Mouse (Mus musculus): ENCODE results near the gene Slc45a2.

The Slc45a2 gene

GRCm38 (mm10) chr15:11008756-11009155, 8.2 kb downstream of the Slc45a2 start:
- no peak for DNase-seq

- DNase-seq, result no peak
These were observed 10.5 kb downstream of the Slc45a2 start for GRCm38 (mm10) chr15:11010976-11011548.

GRCm38 (mm10) chr15:11014931-11015330, 14.4 kb downstream of the Slc45a2 start:
- DNase-seq, result no peak

- no peak for DNase-seq
These were observed 26.5 kb downstream of the Slc45a2 start for GRCm38 (mm10) chr15:11026801-11027561.

DNA sequence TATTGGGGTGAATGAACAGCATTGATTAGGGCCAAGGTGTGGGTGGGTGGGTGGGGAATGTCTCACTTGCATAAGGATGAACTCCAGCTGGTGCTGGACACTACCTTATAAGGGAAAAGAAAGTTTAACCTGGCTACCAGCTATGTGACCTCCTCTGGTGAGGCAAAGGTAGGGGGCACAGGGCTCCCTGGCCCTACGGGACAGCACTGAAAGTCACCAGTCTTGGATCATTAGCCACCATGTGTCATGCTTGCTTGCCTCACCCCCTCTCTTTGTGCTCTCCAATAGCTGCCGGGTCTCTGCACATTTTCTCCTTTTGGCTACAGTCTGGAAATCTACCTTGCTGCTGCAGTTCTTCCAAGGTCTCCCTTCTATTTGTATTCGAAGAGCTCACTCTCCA, 29.7 kb downstream of the Slc45a2 start:
- DNase-seq, result no peak

- peak; percentile 11 for DNase-seq
These were observed 35.5 kb downstream of the Slc45a2 start for GRCm38 (mm10) chr15:11035947-11036474.

DNA sequence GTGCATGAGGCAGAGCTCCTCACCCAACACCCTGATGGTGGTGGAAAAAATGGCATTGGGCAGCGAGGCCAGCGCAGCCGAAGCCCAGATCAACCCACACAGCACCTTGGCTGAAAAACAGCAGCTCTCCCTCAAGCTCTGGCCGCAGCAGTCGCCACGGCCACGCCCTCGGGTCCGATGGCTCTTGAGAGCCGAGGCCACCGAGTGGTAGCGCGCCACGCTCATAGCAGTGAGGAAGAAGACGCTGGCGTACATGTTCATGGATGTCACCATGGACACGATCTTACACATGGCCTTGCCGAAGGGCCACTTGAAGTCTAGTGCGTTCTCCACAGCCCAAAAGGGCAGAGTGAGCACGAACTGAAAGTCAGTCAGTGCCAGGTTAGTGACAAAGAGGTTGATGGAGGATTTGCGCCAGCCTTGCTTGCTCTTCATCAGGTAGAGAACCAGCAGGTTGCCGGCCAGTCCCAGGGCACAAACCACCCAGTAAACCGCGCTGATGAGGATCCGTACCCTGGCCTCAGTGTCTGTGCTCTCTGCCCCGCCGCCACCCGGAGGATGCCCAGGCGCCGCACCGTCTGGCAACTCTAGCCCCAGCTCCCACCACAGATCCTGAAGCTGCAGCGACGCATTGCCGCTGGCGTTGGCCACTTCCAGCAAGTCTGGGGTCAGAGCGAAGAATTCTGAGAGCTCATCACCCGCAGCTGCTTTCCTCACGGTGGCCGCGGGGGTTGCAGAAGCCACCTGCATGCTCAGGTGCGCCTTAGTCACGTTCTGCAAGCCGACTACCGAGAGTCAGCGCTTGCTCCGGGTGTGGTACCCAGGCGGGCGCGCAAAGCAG, 36.2 kb downstream of the Slc45a2 start:
- DNase-seq, result peak; percentile 16

- DNase-seq, result no peak
These were observed 36.8 kb downstream of the Slc45a2 start for GRCm38 (mm10) chr15:11037376-11037695.

- DNase-seq, result peak; percentile 6
These were observed 37.2 kb downstream of the Slc45a2 start, which contains the start of gene Rxfp3 for GRCm38 (mm10) chr15:11037711-11038110. Rxfp3 (minus strand) TSS chr15:11037991.

- peak; percentile 39 for DNase-seq
These were observed 38.0 kb downstream of the Slc45a2 start for GRCm38 (mm10) chr15:11038476-11038875.

DNA sequence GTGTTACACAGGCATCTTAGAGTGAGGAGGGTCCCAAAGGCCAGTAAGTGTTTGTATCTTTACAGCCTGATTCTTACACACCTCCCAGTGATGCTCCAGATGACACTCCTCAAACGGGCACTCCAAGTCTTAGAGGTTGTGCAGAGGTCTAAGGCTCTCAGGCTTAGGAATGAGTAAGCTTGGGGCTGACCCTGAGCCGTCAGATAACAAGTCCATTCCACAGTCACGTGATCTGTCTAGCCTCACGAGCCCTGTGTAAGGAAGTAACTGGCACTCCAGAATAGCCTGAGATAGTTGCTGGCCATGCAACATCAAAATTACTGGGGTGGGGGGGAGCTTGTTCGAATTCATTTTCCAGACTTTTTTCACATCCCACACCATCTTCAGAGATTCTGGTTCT, 39.5 kb downstream of the Slc45a2 start:
- no peak for DNase-seq

GRCm38 (mm10) chr15:11041229-11041628, 40.7 kb downstream of the Slc45a2 start:
- no peak for DNase-seq

DNA sequence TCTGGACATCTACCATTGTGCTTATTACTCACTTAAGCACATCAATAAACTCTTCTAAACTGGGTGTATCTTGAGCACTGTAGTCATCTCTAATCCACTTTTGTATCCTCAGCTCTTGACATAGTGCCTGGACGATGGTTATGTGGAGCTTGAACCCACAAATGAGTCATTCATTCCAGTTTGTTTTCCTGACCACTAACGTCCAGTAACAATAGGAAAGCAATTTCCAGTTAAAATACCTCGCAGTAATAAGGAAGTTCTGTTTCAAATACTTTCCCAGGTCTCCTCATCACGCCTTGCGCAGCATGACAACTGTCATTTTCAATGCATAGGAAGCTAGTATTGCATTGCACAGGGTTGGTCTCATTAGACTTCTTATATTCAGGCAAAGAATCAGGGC, 42.3 kb downstream of the Slc45a2 start:
- DNase-seq, result no peak

DNA sequence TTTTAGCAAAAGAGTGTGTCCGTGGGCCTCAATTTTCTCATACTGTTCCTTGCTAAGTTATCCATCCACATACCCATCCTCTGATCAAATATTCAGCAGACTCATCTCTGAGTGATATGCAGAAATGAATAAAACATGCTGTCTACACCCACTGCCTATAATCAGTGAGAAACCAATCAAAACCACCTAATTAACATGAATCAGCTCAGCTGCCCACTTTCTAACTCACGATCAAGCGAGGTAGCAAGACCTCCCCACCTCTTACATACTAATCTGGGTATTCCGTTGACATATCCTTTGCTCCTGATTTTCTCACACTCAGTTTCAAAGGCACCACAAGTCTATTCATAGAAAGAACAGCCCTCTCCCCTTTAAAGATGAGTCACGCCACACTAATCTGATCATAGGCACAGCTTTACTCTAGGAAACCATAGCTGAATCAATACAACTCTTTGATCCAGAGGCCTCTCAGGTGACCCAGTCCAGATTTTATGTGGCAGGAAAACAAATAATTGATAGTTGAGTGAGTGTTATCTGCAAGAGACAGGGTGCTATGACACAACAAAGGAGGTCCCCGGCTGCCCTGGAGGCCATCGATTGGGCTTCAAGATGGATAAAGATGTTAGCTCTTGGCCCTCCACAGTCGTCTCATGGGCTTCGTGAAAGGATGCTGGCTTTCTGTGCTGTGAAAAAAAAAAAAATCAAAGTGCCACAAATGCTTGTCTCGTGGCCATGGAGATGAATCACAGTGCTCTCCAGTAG, 53.3 kb downstream of the Slc45a2 start:
- DNase-seq, result no peak

- DNase-seq, result no peak
These were observed 54.0 kb downstream of the Slc45a2 start for GRCm38 (mm10) chr15:11054440-11055080.

- DNase-seq, result no peak
These were observed 62.4 kb downstream of the Slc45a2 start for GRCm38 (mm10) chr15:11062903-11063302.

DNA sequence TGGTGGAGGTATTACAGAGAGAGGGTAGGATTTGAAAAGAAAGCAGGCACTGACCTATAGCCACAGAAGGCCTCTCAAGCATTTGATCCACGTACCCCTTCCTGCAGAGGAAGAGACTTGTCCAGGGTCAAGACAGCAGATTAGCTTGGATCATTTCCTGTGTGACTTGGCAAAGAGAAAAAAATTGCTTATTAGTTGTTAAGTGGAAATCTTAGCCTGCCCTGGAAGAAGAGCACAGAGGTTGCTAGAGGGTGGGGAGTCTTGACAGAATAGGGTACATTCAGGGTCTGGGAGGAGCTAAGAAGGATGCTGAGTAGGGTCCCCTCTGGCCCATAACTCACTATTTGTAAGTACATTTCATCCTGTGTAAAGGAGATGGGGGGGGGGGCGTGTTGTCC, 63.6 kb downstream of the Slc45a2 start:
- no peak for DNase-seq

- DNase-seq, result no peak
These were observed 64.3 kb downstream of the Slc45a2 start, which contains the start of gene Adamts12 for GRCm38 (mm10) chr15:11064558-11065411. Adamts12 (plus strand) TSS chr15:11064790.

DNA sequence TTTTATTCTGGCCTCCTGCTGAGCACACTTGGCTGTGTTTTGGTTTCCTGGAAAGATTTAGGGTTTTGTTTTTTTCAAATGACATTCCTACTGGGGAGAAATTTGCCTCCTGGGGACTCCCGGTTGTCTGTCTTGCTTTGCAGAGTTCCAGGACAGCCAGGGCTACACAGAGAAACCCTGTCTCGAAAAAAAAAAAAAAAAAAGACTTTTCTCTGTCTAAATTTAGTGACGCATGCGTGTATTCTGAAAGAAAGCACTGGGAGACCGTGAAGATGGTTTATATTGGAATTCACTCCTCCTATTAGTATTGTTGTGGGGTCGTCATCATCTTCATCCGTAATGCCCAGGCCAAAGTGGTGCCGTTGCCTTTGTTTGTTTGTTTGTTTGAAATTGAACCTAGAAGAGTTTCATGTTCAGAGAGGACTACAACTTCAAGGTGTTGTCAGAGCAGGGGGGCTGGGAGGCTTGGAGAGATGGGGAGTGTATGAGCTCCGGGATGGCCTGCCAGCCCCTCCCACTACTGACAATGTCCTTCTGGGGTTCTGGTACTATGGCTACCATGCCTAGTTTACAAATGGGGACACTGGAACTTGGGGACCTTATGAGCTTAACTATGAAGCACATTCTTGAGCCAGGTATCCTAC, 65.1 kb downstream of the Slc45a2 start:
- DNase-seq, result no peak

DNA sequence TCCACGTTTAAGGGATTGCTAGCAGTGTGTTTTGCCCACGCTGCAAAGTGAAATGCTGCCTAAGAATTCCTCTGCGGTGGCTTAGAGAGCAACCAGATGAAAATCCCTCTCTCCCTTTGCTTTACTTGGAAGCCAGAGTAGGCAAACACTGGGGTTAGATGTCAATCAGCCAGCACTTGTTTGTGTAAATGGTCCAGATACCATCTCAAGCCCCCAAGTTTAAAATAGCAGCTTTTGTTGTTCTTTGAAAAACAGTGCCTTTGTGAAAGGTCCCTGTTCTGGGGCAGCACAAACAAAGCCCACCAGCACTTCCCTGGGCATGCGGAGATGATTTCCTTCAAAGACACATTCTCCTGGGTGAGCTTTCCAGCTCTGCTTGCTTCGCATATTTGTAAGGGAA, 65.8 kb downstream of the Slc45a2 start:
- no peak for DNase-seq

DNA sequence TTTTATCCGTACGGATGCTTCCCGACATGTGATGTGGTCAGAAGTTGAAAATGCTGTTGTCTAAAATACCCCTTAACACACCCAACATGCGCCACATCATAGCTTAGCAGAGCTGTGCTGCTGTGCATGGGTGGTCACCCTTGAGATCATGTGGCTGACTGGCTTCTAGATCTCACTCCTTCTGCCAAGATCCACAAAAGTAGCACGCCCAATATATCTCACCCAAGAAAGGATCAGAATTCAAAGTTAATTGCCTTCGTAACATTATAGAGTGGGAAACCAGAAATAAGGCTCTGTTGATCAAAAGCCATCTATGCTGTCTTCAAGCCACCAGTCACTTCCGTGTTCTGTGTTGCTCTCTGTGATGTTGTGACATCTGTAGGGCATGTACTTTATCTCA, 67.4 kb downstream of the Slc45a2 start:
- no peak for DNase-seq
